Mouse (Mus musculus) lung, postnatal 10 days (tissue): Measurements from ENCODE around the gene Ski.

Experiments
- DNase-seq: peaks from one replicate; pipeline ENCODE4 v3.0.0; 2021

Gene Ski

DNA sequence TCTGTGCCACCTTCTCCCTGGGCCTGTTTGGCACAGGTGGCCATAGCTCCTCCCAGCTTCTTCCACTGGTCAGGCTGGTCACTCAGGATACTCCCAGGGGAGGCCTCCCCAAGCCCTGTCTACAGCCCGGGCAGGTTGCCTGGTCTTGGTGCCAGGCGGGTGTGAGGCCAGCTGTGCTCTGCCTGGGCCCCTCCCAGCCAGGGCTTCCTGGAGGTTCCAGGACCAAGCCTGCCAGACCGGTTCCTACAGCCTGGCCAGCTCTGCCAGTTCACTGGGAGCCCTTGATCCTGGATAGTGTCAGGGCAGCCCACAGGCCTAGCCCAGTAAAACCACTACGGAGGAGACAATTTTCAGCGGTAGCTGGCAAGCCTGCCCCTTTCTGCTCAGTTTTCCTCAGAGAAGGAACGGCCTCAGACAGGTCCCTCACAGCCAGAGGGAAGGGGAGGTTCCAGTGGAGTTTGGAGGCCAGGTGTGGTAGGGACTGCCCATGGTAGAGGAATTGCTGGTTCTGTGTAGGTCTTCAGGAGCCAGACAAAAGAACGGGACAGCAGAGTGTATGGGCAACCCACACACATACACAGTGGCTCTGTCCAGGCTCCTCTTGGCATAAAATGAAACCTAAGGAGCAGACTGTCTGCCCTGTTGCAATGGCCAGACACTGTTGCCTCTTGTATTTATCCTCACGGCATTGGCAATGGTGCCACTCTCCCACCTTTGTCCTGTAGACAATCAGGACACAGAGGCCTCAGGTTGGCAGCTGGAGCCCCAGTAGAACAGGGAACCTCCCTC is 73.3 kb downstream of the Ski start:
- DNase-seq, result peak; percentile 88

GRCm38 (mm10) chr4:155148453-155148852 is 73.9 kb downstream of the Ski start:
- DNase-seq, result no peak

DNA sequence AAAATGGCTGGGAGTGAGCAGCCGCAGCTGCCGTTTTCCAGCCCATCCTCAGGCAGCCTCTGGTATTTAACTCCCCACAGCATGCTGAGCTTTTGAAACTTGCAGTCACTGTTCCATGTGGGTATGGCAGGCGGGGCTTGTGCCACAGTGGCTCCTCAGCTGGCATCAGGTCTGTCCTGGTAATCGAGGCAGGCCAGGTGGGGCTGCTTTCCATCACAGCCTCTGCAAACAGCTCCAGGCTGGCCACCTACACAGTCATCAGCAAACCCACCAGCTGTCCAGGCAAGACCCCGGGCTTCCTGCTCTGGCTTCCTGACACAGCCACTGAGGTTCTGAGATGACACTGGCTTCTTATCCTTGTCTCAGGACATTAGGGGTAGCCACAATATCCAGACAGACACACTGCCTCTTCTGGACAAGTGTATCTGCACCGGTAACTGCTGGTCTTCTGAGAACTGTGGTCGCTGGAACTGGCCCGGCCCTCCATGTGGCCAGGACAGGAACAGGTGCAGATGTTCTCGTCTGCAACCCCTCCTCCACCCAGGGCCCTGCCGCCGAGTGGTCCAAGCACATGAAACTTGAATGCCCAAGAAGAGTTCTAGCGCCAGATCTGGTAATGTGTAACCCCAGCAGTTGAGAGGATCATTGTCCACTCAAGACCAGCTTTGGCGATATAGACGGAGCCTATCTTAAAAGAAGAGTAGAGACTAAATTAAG is 76.1 kb downstream of the Ski start:
- no peak for DNase-seq

- DNase-seq, result peak; percentile 60
Observed at GRCm38 (mm10) chr4:155144548-155145180, 77.7 kb downstream of the Ski start.

- peak; percentile 92 for DNase-seq
Observed at GRCm38 (mm10) chr4:155143871-155144502, 78.4 kb downstream of the Ski start.

- no peak for DNase-seq
Observed at GRCm38 (mm10) chr4:155143411-155143810, 79.0 kb downstream of the Ski start.

DNA sequence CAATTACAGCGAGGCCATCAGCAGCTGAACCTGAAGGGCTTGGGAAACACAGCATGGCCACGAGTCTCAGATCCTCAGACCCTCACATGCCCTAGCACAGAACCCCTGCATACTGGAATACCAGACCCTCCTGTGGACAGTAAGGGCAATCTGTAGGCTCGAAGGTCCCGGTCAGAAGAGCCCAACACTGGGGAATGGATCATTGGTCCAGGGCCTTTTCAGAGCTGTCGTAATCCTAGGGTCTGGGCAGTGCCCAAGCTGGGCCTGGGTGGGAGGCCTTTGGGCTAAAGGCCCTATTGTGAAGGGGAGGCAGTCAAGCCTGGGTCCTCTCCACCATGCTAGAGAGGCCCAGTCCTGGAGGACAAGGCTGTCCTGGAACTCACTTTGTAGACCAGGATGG is 79.6 kb downstream of the Ski start:
- DNase-seq, result no peak

- DNase-seq, result peak; percentile 85
Observed at GRCm38 (mm10) chr4:155140795-155141265, 81.6 kb downstream of the Ski start.

GRCm38 (mm10) chr4:155140150-155140549 is 82.2 kb downstream of the Ski start:
- DNase-seq, result no peak

- DNase-seq, result no peak
Observed at GRCm38 (mm10) chr4:155139281-155140045, 82.9 kb downstream of the Ski start.

GRCm38 (mm10) chr4:155138451-155138850 is 83.9 kb downstream of the Ski start:
- DNase-seq, result no peak

DNA sequence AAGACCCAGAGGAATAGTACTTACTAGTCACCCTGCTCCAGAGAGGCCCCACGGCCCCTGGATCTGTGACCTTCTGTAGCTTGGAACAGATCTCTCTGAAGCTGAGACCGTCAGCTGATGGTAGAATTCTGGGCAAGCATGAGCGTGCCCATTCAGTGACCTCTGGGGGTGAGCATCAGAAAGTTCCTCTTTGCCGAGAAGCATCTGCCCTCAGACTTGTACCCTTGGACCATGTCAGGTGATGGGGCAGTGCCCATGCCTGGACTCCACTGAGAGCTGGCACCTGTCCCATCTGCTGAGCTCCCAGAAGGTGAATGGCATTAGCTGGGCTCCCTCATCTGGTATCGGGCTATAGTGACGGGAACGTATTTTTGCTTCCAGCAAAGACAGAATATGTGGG is 84.5 kb downstream of the Ski start:
- no peak for DNase-seq

DNA sequence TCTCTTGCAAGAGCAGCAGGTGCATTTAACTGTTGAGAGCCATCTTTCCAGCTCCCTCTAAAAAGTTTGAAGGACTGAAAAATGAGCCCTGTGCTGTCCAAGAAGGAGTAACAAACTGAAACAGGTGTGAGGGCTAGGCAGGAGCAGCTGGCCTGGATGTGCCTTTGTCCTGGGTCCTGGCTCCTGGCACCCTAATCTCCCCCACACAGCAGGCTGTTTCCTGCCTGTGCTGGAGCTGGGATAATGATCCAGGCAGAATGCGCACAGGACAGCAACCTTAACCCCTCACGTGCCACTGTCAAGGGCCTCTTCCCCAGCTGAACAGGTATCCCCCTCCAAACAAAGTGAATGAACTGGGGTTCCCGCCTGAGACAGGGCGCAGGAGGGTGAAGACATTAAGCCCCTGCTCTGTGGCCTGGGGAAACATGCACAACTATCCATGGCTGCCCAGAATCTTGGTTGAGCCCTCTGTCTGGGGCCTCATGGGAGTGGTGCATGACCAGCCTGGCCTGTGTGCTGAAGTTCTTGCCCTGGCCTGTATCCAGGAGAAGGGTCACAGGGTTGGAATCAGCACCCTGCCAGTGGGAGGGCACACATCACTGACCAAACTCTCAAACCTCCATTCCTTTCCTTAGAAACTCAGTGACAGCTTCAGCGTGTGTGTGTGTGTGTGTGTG is 86.3 kb downstream of the Ski start:
- DNase-seq, result peak; percentile 56

DNA sequence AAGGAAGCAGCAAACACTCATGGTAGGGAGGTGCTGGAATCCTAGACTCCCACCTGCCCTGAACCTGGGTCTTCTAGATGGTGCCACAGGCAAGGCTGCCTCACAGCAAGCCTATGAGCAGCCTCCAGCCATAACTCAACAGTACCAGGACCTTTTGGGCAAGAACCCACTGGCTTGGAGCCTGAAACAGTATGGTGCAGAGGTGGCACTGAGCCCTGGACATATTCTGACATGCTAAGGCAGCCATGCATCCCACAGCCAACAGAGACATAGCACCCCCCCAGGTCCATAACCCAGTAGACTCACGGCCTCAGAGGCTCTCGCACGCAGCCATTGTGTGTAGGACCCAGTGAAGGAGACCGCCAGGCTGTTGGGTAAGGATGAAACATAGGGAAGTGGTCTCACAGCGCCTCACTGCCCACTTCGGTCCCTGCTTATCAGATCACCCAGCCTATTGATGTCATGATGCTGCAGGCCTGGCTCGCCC is 87.7 kb downstream of the Ski start:
- DNase-seq, result no peak

DNA sequence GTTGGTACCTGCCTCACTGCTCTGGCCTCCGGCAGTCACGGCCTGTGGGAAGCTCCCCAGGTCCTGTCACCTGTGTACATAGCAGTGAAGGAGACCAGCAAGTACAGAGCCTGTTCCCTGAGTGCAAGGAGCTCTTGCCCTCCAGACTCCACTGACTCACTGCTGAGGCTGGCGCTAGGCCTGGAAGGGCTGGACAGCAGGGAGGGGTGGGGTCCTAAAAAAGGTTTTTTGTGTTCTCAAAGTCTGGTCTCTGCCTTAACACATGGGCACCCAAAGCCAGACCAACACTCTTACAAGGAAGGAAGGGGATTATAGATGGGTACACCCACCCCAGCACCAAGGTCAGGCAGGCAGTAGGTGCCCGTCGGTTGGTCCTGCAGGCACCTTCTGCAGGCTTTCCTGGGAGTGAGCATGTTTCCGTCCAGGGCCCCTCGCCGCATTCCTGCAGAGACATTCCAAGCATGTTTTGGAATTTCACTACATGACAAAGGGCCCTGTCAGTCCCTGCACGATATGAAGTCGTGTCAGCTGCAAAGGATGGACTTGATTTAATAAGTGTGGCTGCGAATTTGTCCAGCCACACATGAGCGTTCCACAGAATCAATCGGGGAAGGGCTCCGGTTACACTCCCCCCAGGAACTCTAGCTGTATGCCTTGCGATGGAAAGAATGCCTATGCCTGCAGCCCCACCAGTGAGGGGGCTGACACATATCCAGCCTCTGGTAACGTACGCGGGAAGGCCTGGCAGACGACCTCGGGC is 88.6 kb downstream of the Ski start:
- DNase-seq, result peak; percentile 62

- no peak for DNase-seq
Observed at GRCm38 (mm10) chr4:155133188-155133587, 89.2 kb downstream of the Ski start.

GRCm38 (mm10) chr4:155130616-155131015 is 91.8 kb downstream of the Ski start:
- DNase-seq, result no peak

DNA sequence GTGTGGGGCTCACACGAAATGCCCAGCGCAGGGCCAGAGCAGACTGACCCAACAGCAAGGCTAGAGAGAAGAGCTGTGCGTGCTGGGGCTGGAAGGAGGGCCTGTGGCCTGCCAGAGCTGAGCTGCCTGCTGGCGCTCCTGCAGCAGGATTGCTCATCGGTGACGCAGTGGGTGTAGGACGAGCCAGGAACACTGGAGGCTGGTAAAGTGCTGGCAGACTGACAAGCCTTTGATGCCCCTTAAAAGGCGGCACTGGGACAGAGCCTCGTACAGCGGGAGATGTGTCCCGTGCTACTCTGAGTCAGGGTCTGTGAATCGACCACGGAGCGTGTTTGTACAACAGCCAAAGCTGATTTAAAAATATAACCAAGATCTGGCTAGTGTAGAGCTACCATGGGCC is 92.4 kb downstream of the Ski start:
- DNase-seq, result peak; percentile 84

DNA sequence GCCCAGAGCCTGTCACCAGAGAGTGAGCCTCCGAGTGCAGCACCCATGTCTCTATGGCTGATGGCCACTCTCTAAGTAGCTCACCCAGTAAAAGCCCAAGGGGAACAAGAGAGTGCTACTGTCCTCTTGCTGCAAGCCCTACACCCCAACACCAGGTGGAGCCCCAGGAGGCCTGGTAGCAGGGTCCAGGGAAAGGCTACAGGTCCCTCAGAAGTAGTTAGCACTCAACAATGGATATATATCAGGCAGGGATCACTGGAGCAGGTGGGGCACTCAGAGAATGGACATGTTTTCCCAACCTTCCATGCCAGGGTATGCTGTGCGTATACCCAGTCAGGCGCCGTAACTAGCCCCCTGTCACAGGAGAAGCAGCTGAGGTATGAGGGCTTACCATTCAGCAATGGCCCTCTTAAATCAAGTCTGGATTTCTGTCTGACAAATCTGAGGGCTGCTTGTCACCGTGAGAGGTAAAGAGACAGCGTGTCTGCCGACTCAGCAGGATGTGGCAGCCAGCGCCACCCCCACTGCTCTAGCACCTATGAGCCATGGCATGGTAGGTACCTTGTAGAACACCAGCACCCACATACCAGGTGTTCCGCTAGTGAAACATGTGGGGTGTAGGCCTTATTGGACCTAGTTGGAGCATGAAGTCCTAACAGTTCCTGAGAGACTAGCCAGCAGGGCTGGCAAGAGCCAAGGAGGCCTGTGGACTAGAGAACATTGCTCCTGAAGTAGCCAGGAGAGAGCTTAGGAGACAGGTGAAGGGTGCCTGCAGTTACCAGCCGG is 93.1 kb downstream of the Ski start:
- peak; percentile 72 for DNase-seq

DNA sequence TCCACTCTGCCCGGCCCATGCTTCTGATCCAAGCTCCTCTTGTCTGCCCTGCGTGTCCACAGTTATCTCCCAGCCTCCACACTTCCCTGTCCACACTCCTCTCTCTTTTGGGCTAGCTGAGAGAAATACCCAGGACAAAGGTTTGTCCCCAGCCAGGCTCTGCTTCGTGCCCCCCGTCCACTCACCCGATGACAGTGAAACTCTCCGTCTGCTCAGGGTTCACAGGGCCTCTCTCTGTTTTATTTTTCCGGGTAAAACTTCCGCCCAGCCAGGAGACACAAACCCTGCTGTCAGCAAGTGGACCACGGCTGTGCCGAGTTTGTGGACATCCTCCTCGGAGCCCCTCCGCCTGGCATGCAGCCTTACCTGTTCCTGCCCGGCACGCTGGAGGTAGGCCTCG is 94.0 kb downstream of the Ski start:
- DNase-seq, result no peak
